Mouse (Mus musculus): ENCODE results near the gene Tef. TPM values are rescaled to one million over a fixed set of nuclear protein-coding genes. Genes with fewer than 3 reads are reported as not detected.

Gene Tef
- polyA plus RNA-seq, 1 experiment from 2014 or later, result 23.4 TPM

- Histone ChIP-seq H3K27me3 (ENCODE audit: control insufficient read depth, insufficient read depth, low read length) (no peaks in the 10 kb centered on the region), H3K27ac (replicated peaks in 1 of 2; ENCODE audit: control insufficient read depth in 1 of 2, insufficient read depth in 1 of 2, low read depth in 2 of 2, low read length in 2 of 2) (no peak overlapping the region), H3K4me3 (ENCODE audit: control insufficient read depth in 1 of 2, insufficient read depth in 1 of 2, low read depth in 1 of 2, low read length in 2 of 2) (no peak overlapping the region), H3K4me1 (ENCODE audit: control insufficient read depth in 2 of 2, insufficient read depth in 2 of 2, low read length in 2 of 2) (peaks cover 0 to 11% of the 10 kb centered on the region in 2 experiments; a peak in 3 of 4 replicates), H3K4me2 (ENCODE audit: low read length) (no peak overlapping the region), H3K9me3 (ENCODE audit: control insufficient read depth, low read length) (no peaks in the 10 kb centered on the region), H3K9ac (ENCODE audit: low read length) (no peak overlapping the region), H3K36me3 (ENCODE audit: control insufficient read depth, insufficient read depth, low read length) (peaks cover 24% of the 10 kb centered on the region)
- no peak for ATAC-seq (ENCODE audit: insufficient number of reproducible peaks, insufficient read depth, low FRiP score, low read depth)
- WGBS, result 82% methylated on average over 6 of the region's 6 CpGs
Observed at GRCm38 (mm10) chr15:81764573-81764972, 37.6 kb upstream of the Tef start.

GRCm38 (mm10) chr15:81765651-81766050 lies 36.6 kb upstream of the Tef start:
- 82% methylated on average over 9 of the region's 9 CpGs for WGBS
- no peak overlapping the region for H3K4me2 ChIP-seq (ENCODE audit: low read length)
- H3K9me3 ChIP-seq (ENCODE audit: control insufficient read depth, low read length), result no peaks in the 10 kb centered on the region
- no peak for ATAC-seq (ENCODE audit: insufficient number of reproducible peaks, insufficient read depth, low FRiP score, low read depth)
- no peak overlapping the region for H3K9ac ChIP-seq (ENCODE audit: low read length)
- H3K36me3 ChIP-seq (ENCODE audit: control insufficient read depth, insufficient read depth, low read length), result peaks cover 35% of the 10 kb centered on the region
- peaks cover 0 to under 1% of the 10 kb centered on the region in 2 experiments; a peak in 1 of 4 replicates for H3K4me1 ChIP-seq (ENCODE audit: control insufficient read depth in 2 of 2, insufficient read depth in 2 of 2, low read length in 2 of 2)
- no peak overlapping the region for H3K27ac ChIP-seq (replicated peaks in 1 of 2; ENCODE audit: control insufficient read depth in 1 of 2, insufficient read depth in 1 of 2, low read depth in 2 of 2, low read length in 2 of 2)
- H3K27me3 ChIP-seq (ENCODE audit: control insufficient read depth, insufficient read depth, low read length), result no peaks in the 10 kb centered on the region
- H3K4me3 ChIP-seq (ENCODE audit: control insufficient read depth in 1 of 2, insufficient read depth in 1 of 2, low read depth in 1 of 2, low read length in 2 of 2), result no peak overlapping the region

GRCm38 (mm10) chr15:81766439-81766838 lies 35.8 kb upstream of the Tef start:
- H3K36me3 ChIP-seq (ENCODE audit: control insufficient read depth, insufficient read depth, low read length), result peaks cover 43% of the 10 kb centered on the region
- H3K9me3 ChIP-seq (ENCODE audit: control insufficient read depth, low read length), result no peaks in the 10 kb centered on the region
- H3K27me3 ChIP-seq (ENCODE audit: control insufficient read depth, insufficient read depth, low read length), result no peaks in the 10 kb centered on the region
- no peak overlapping the region for H3K9ac ChIP-seq (ENCODE audit: low read length)
- no peak for ATAC-seq (ENCODE audit: insufficient number of reproducible peaks, insufficient read depth, low FRiP score, low read depth)
- WGBS, result 87% methylated on average over 5 of the region's 5 CpGs
- no peak overlapping the region for H3K4me3 ChIP-seq (ENCODE audit: control insufficient read depth in 1 of 2, insufficient read depth in 1 of 2, low read depth in 1 of 2, low read length in 2 of 2)
- H3K4me1 ChIP-seq (ENCODE audit: control insufficient read depth in 2 of 2, insufficient read depth in 2 of 2, low read length in 2 of 2), result no peaks in the 10 kb centered on the region; a peak in 1 of 4 replicates
- H3K27ac ChIP-seq (replicated peaks in 1 of 2; ENCODE audit: control insufficient read depth in 1 of 2, insufficient read depth in 1 of 2, low read depth in 2 of 2, low read length in 2 of 2), result no peak overlapping the region
- H3K4me2 ChIP-seq (ENCODE audit: low read length), result no peak overlapping the region

- WGBS, result 61% methylated on average over 12 of the region's 13 CpGs
- no peak for ATAC-seq (ENCODE audit: insufficient number of reproducible peaks, insufficient read depth, low FRiP score, low read depth)
- H3K4me2 ChIP-seq (ENCODE audit: low read length), result no peak overlapping the region
- peaks cover 62% of the 10 kb centered on the region for H3K36me3 ChIP-seq (ENCODE audit: control insufficient read depth, insufficient read depth, low read length)
- H3K4me3 ChIP-seq (ENCODE audit: control insufficient read depth in 1 of 2, insufficient read depth in 1 of 2, low read depth in 1 of 2, low read length in 2 of 2), result no peak overlapping the region
- H3K9me3 ChIP-seq (ENCODE audit: control insufficient read depth, low read length), result no peaks in the 10 kb centered on the region
- H3K27ac ChIP-seq (replicated peaks in 1 of 2; ENCODE audit: control insufficient read depth in 1 of 2, insufficient read depth in 1 of 2, low read depth in 2 of 2, low read length in 2 of 2), result no peak overlapping the region
- H3K9ac ChIP-seq (ENCODE audit: low read length), result no peak overlapping the region
- no peaks in the 10 kb centered on the region for H3K27me3 ChIP-seq (ENCODE audit: control insufficient read depth, insufficient read depth, low read length)
- H3K4me1 ChIP-seq (ENCODE audit: control insufficient read depth in 2 of 2, insufficient read depth in 2 of 2, low read length in 2 of 2), result no peaks in the 10 kb centered on the region; a peak in 1 of 4 replicates
Observed at GRCm38 (mm10) chr15:81769037-81769436, 33.2 kb upstream of the Tef start.

GRCm38 (mm10) chr15:81772431-81773120 lies 29.6 kb upstream of the Tef start:
- no peaks in the 10 kb centered on the region for H3K4me1 ChIP-seq (ENCODE audit: control insufficient read depth in 2 of 2, insufficient read depth in 2 of 2, low read length in 2 of 2)
- 77% methylated on average over 20 of the region's 20 CpGs for WGBS

GRCm38 (mm10) chr15:81774505-81775171 lies 27.6 kb upstream of the Tef start:
- 70% methylated on average over 15 of the region's 15 CpGs for WGBS
- H3K27me3 ChIP-seq (ENCODE audit: control insufficient read depth, insufficient read depth, low read length), result no peaks in the 10 kb centered on the region
- H3K36me3 ChIP-seq (ENCODE audit: control insufficient read depth, insufficient read depth, low read length), result peaks cover 100% of the 10 kb centered on the region
- no peak overlapping the region for H3K4me2 ChIP-seq (ENCODE audit: low read length)
- H3K9ac ChIP-seq (ENCODE audit: low read length), result no peak overlapping the region
- H3K27ac ChIP-seq (replicated peaks in 1 of 2; ENCODE audit: control insufficient read depth in 1 of 2, insufficient read depth in 1 of 2, low read depth in 2 of 2, low read length in 2 of 2), result no peak overlapping the region
- no peak overlapping the region for H3K4me3 ChIP-seq (ENCODE audit: control insufficient read depth in 1 of 2, insufficient read depth in 1 of 2, low read depth in 1 of 2, low read length in 2 of 2)
- no peaks in the 10 kb centered on the region for H3K9me3 ChIP-seq (ENCODE audit: control insufficient read depth, low read length)
- H3K4me1 ChIP-seq (ENCODE audit: control insufficient read depth in 2 of 2, insufficient read depth in 2 of 2, low read length in 2 of 2), result no peaks in the 10 kb centered on the region
- ATAC-seq (ENCODE audit: insufficient number of reproducible peaks, insufficient read depth, low FRiP score, low read depth), result no peak

More at GRCm38 (mm10) chr15:81772431-81773120, 29.6 kb upstream of the Tef start:
- Histone ChIP-seq H3K4me2 (ENCODE audit: low read length) (no peak overlapping the region), H3K9me3 (ENCODE audit: control insufficient read depth, low read length) (no peaks in the 10 kb centered on the region), H3K27me3 (ENCODE audit: control insufficient read depth, insufficient read depth, low read length) (no peaks in the 10 kb centered on the region), H3K4me3 (ENCODE audit: control insufficient read depth in 1 of 2, insufficient read depth in 1 of 2, low read depth in 1 of 2, low read length in 2 of 2) (no peak overlapping the region), H3K27ac (replicated peaks in 1 of 2; ENCODE audit: control insufficient read depth in 1 of 2, insufficient read depth in 1 of 2, low read depth in 2 of 2, low read length in 2 of 2) (no peak overlapping the region), H3K9ac (ENCODE audit: low read length) (no peak overlapping the region), H3K36me3 (ENCODE audit: control insufficient read depth, insufficient read depth, low read length) (peaks cover 97% of the 10 kb centered on the region)
- ATAC-seq (ENCODE audit: insufficient number of reproducible peaks, insufficient read depth, low FRiP score, low read depth), result no peak

GRCm38 (mm10) chr15:81776631-81777422 lies 25.4 kb upstream of the Tef start:
- no peak for ATAC-seq (ENCODE audit: insufficient number of reproducible peaks, insufficient read depth, low FRiP score, low read depth)
- H3K9me3 ChIP-seq (ENCODE audit: control insufficient read depth, low read length), result no peaks in the 10 kb centered on the region
- no peak overlapping the region for H3K4me3 ChIP-seq (ENCODE audit: control insufficient read depth in 1 of 2, insufficient read depth in 1 of 2, low read depth in 1 of 2, low read length in 2 of 2)
- peaks cover 100% of the 10 kb centered on the region for H3K36me3 ChIP-seq (ENCODE audit: control insufficient read depth, insufficient read depth, low read length)
- no peak overlapping the region for H3K4me2 ChIP-seq (ENCODE audit: low read length)
- H3K27ac ChIP-seq (replicated peaks in 1 of 2; ENCODE audit: control insufficient read depth in 1 of 2, insufficient read depth in 1 of 2, low read depth in 2 of 2, low read length in 2 of 2), result no peak overlapping the region
- no peaks in the 10 kb centered on the region for H3K4me1 ChIP-seq (ENCODE audit: control insufficient read depth in 2 of 2, insufficient read depth in 2 of 2, low read length in 2 of 2)
- WGBS, result 72% methylated on average over 11 of the region's 11 CpGs
- H3K9ac ChIP-seq (ENCODE audit: low read length), result no peak overlapping the region
- no peaks in the 10 kb centered on the region for H3K27me3 ChIP-seq (ENCODE audit: control insufficient read depth, insufficient read depth, low read length)

Data from heart, embryonic 14.5 days (tissue).